Comparison of ENCODE assay signal across 18 mouse cellular contexts in genomic region chr10:4332228-4332979, GRCm38 (mm10). TPM values are rescaled to one million over a fixed set of nuclear protein-coding genes. Genes with fewer than 3 reads are reported as not detected.
DNase-seq lines count a peak whose midpoint lies in the region; ATAC-seq and TF ChIP-seq lines count a peak whose summit lies in the region.
"Had no signal": no experiment of that assay in that cellular context is flagged by ENCODE, and none has a peak within 500 bp of the region (broad histone marks: within the 10 kb centered on the region; RNA-seq: fewer than 3 reads in every experiment).

No protein-coding gene starts in this region.

- DNase-seq in midbrain, embryonic 11.5 days (ENCODE audit: low spot score, missing footprints) = no peak
- DNase-seq in midbrain, postnatal 0 days (ENCODE audit: low spot score) = no peak
- DNase-seq in ES-CJ7 (ENCODE audit: low read depth, low spot score) (peak; percentile 69), ZHBTc4 (ENCODE audit: low read depth, low spot score) (peak; percentile 56)
- no peak for DNase-seq in adrenal gland, postnatal 10 days
- no peak for DNase-seq in kidney, adult 2 months
- DNase-seq: gastrocnemius, postnatal 36 days; kidney, postnatal 10 days; thymus, postnatal 4 days had no signal

- no peak overlapping the region for H3K27ac ChIP-seq in midbrain, embryonic 11.5 days (ENCODE audit: low read depth, low read length)
- H3K27ac ChIP-seq in midbrain, postnatal 0 days (ENCODE audit: low read depth, low read length) = no peak overlapping the region
- peak overlapping the region; percentile 50; the same call in 1 of the 2 replicates for H3K27ac ChIP-seq in neural tube, embryonic 13.5 days (replicated peaks)
- H3K27ac ChIP-seq in kidney, adult 2 months (ENCODE audit: insufficient read depth, low read depth, low read length) = no peak overlapping the region
- H3K27ac ChIP-seq: left cerebral cortex, adult 2 months; liver, embryonic 14.5 days; lung, embryonic 15.5 days had no signal

- WGBS in midbrain, embryonic 11.5 days = 65% methylated on average over 7 of the region's 7 CpGs
- WGBS in midbrain, postnatal 0 days = 54% methylated on average over 7 of the region's 7 CpGs
- 19% methylated on average over 7 of the region's 7 CpGs for WGBS in neural tube, embryonic 13.5 days
- WGBS in kidney, adult 2 months = 59% methylated on average over 7 of the region's 7 CpGs

- TF ChIP-seq CTCF in midbrain, postnatal 0 days (IDR thresholded peaks at IDR 0.05) = no peak
- TF ChIP-seq CTCF in kidney, adult 2 months (conservative IDR thresholded peaks at IDR 0.05; ENCODE audit: insufficient read depth, insufficient read length, low read depth, low read length) = no peak

- no peaks in the 10 kb centered on the region for H3K27me3 ChIP-seq in midbrain, embryonic 11.5 days (ENCODE audit: control insufficient read depth, insufficient read depth, low read length)
- no peaks in the 10 kb centered on the region for H3K27me3 ChIP-seq in midbrain, postnatal 0 days (ENCODE audit: insufficient read depth, low read length)
- H3K27me3 ChIP-seq in neural tube, embryonic 13.5 days = no peaks in the 10 kb centered on the region
- H3K27me3 ChIP-seq in kidney, adult 2 months (replicated peaks; ENCODE audit: control insufficient read depth, insufficient read depth, low read length) = no peaks in the 10 kb centered on the region
- H3K27me3 ChIP-seq: heart, embryonic 15.5 days; limb, embryonic 15.5 days; lung, embryonic 15.5 days had no signal

- H3K4me3 ChIP-seq in midbrain, embryonic 11.5 days (ENCODE audit: low read depth, low read length) = no peak overlapping the region
- no peak overlapping the region for H3K4me3 ChIP-seq in midbrain, postnatal 0 days (ENCODE audit: low read depth, low read length)
- H3K4me3 ChIP-seq in neural tube, embryonic 13.5 days = no peak overlapping the region
- H3K4me3 ChIP-seq in kidney, adult 2 months (ENCODE audit: insufficient read depth, low read depth, low read length) = no peak overlapping the region
- H3K4me3 ChIP-seq: embryonic facial prominence, embryonic 10.5 days; heart, adult 2 months; heart, embryonic 15.5 days; left cerebral cortex, adult 2 months; limb, embryonic 15.5 days; lung, embryonic 15.5 days had no signal

- no peaks in the 10 kb centered on the region for H3K36me3 ChIP-seq in midbrain, embryonic 11.5 days (ENCODE audit: control insufficient read depth, insufficient read depth, low read length)
- no peaks in the 10 kb centered on the region for H3K36me3 ChIP-seq in midbrain, postnatal 0 days (ENCODE audit: insufficient read depth, low read length)
- H3K36me3 ChIP-seq in neural tube, embryonic 13.5 days = no peaks in the 10 kb centered on the region
- H3K36me3 ChIP-seq in kidney, adult 2 months (ENCODE audit: control insufficient read depth, insufficient read depth, low read length) = no peaks in the 10 kb centered on the region
- H3K36me3 ChIP-seq: embryonic facial prominence, embryonic 10.5 days; heart, embryonic 15.5 days; limb, embryonic 15.5 days; lung, embryonic 15.5 days had no signal

- ATAC-seq in midbrain, embryonic 11.5 days (ENCODE audit: low FRiP score) = 0 out of 2 replicates have a peak, but pooled peaks have one; percentile 26
- no peak for ATAC-seq in midbrain, postnatal 0 days (ENCODE audit: low FRiP score)
- 0 out of 2 replicates have a peak, but pooled peaks have one; percentile 25 for ATAC-seq in neural tube, embryonic 13.5 days (ENCODE audit: low read depth)

- TF ChIP-seq POLR2A in kidney, adult 2 months (IDR thresholded peaks at IDR 0.05; ENCODE audit: low read depth, low read length) = no peak

- no peak overlapping the region for H3K4me2 ChIP-seq in midbrain, embryonic 11.5 days
- H3K4me2 ChIP-seq in midbrain, postnatal 0 days (ENCODE audit: low read depth, low read length, poor library complexity, severe bottlenecking) = no peak overlapping the region
- H3K4me2 ChIP-seq in neural tube, embryonic 13.5 days = no peak overlapping the region
- H3K4me2 ChIP-seq: lung, embryonic 15.5 days had no signal

- no peak overlapping the region for H3K9ac ChIP-seq in midbrain, embryonic 11.5 days (ENCODE audit: low read length)
- H3K9ac ChIP-seq in midbrain, postnatal 0 days (replicated peaks; ENCODE audit: low read length, poor library complexity, severe bottlenecking) = no peak overlapping the region
- H3K9ac ChIP-seq in neural tube, embryonic 13.5 days = no peak overlapping the region
- H3K9ac ChIP-seq: forebrain, postnatal 0 days; heart, embryonic 15.5 days; limb, embryonic 15.5 days; liver, embryonic 14.5 days; lung, embryonic 15.5 days had no signal

- H3K4me1 ChIP-seq in midbrain, embryonic 11.5 days (ENCODE audit: control insufficient read depth, insufficient read depth, low read length) = peaks cover 9% of the 10 kb centered on the region; the same call in 1 of the 2 replicates
- peaks cover 2% of the 10 kb centered on the region; the same call in 1 of the 2 replicates for H3K4me1 ChIP-seq in midbrain, postnatal 0 days (ENCODE audit: insufficient read depth, low read length)
- peaks cover 29% of the 10 kb centered on the region for H3K4me1 ChIP-seq in neural tube, embryonic 13.5 days (replicated peaks)
- H3K4me1 ChIP-seq in kidney, adult 2 months (ENCODE audit: control insufficient read depth, insufficient read depth, low read length) = no peaks in the 10 kb centered on the region

- no peaks in the 10 kb centered on the region for H3K9me3 ChIP-seq in midbrain, embryonic 11.5 days (ENCODE audit: control insufficient read depth, low read length)
- H3K9me3 ChIP-seq in midbrain, postnatal 0 days (ENCODE audit: low read length) = no peaks in the 10 kb centered on the region
- H3K9me3 ChIP-seq in neural tube, embryonic 13.5 days = no peaks in the 10 kb centered on the region
- H3K9me3 ChIP-seq: embryonic facial prominence, embryonic 10.5 days; heart, embryonic 15.5 days; limb, embryonic 15.5 days; lung, embryonic 15.5 days had no signal

RNA-seq across cellular contexts. Expression of gene Zbtb2, which starts 55.5 kb away (rescaled TPM):
- polyA plus RNA-seq in midbrain, embryonic 11.5 days (2014; fragmentation: Nextera tagmentation; extraction: Ambion mirVana) = 24.0 and 25.6 TPM in 2 replicates
- total RNA-seq in midbrain, postnatal 0 days (2014; rRNA removed) = 17.7 and 18.5 TPM in 2 replicates
- 12.0 and 14.8 TPM in 2 replicates for polyA plus RNA-seq in midbrain, postnatal 0 days (2015; fragmentation: Nextera tagmentation; extraction: Ambion mirVana)
- 16.9 and 17.2 TPM in 2 replicates for polyA plus RNA-seq in neural tube, embryonic 13.5 days (2015; fragmentation: Nextera tagmentation; extraction: Ambion mirVana)
- total RNA-seq in adrenal gland, postnatal 10 days (2021) = 10 to 100 TPM; 10.6 to 12.1 TPM
- polyA plus RNA-seq in kidney, adult 2 months (2012; rRNA removed) = 6.6 and 6.9 TPM in 2 replicates

Comparison
In these comparisons a context has a peak if more than half of its experiments do, and no peak if none do; other contexts are left out.
1. DNase-seq: peak in ES-CJ7 (single experiment) and ZHBTc4 (single experiment); none in midbrain, embryonic 11.5 days (single experiment), midbrain, postnatal 0 days (single experiment), adrenal gland, postnatal 10 days (single experiment) and kidney, adult 2 months (single experiment).